Mouse (Mus musculus) retina, postnatal 1 day (tissue): Measurements from ENCODE around the gene Ptger4.

Experiments
- DNase-seq: peaks from one replicate; pipeline ENCODE4 v3.0.0-alpha.2; 2012

Gene Ptger4

GRCm38 (mm10) chr15:5157386-5157785 lies 86.6 kb downstream of the Ptger4 start:
- DNase-seq = no peak
